In genomic region chr8:35250641-35251040, GRCm38 (mm10) we compare ENCODE assay signal across 21 mouse cellular contexts.
DNase-seq lines count a peak whose midpoint lies in the region; ATAC-seq and TF ChIP-seq lines count a peak whose summit lies in the region.
"Had no signal": no experiment of that assay in that cellular context is flagged by ENCODE, and none has a peak within 500 bp of the region (broad histone marks: within the 10 kb centered on the region; RNA-seq: fewer than 3 reads in every experiment).

No protein-coding gene starts in this region.

- H3K4me3 ChIP-seq in lung, postnatal 0 days (ENCODE audit: low read depth, low read length): no peak overlapping the region
- no peak overlapping the region for H3K4me3 ChIP-seq in thymus, adult 2 months (ENCODE audit: control insufficient read depth, insufficient read depth, low read length)
- H3K4me3 ChIP-seq: embryonic facial prominence, embryonic 13.5 days; heart, embryonic 15.5 days; hindbrain, embryonic 13.5 days; megakaryocyte, embryonic 14.5 days had no signal

- H3K4me1 ChIP-seq in lung, postnatal 0 days (ENCODE audit: insufficient read depth, low read depth, low read length): no peaks in the 10 kb centered on the region
- H3K4me1 ChIP-seq in thymus, adult 2 months (replicated peaks; ENCODE audit: control insufficient read depth, insufficient read depth, low read length): peaks cover 21% of the 10 kb centered on the region
- H3K4me1 ChIP-seq: heart, embryonic 15.5 days; hindbrain, embryonic 13.5 days had no signal

- H3K4me2 ChIP-seq in lung, postnatal 0 days (replicated peaks; ENCODE audit: low read depth, low read length): no peak overlapping the region
- H3K4me2 ChIP-seq: embryonic facial prominence, embryonic 13.5 days; heart, embryonic 15.5 days; hindbrain, embryonic 13.5 days had no signal

- TF ChIP-seq POLR2A in thymus, adult 2 months (IDR thresholded peaks at IDR 0.05; ENCODE audit: control insufficient read depth, extremely low read depth, insufficient read depth, low read length, poor library complexity): no peak

- H3K9ac ChIP-seq in lung, postnatal 0 days (replicated peaks; ENCODE audit: low read depth): no peak overlapping the region
- H3K9ac ChIP-seq: embryonic facial prominence, embryonic 13.5 days; heart, embryonic 15.5 days; hindbrain, embryonic 13.5 days had no signal

- no peak for ATAC-seq in lung, postnatal 0 days
- peak; percentile 81 to 82 for ATAC-seq in hematopoietic stem cell, adult 5-6 weeks (replicated peaks in 1 of 2; ENCODE audit: insufficient read depth in 1 of 2, low FRiP score in 2 of 2, low TSS enrichment in 1 of 2, low read depth in 1 of 2, poor library complexity in 2 of 2, severe bottlenecking in 2 of 2)
- no peak for ATAC-seq in monocyte, adult 5-6 weeks (replicated peaks; ENCODE audit: insufficient number of reproducible peaks, low FRiP score, low TSS enrichment, poor library complexity, severe bottlenecking)
- ATAC-seq: forebrain, embryonic 14.5 days; inflammation-experienced regulatory T-cells, adult 6 months had no signal

- WGBS in lung, postnatal 0 days: 28% methylated on average over 4 of the region's 4 CpGs
- 5% methylated on average over 4 of the region's 4 CpGs for whole genome bisulfite sequencing in thymus, adult 2 months

- peak; percentile 25 for DNase-seq in lung, postnatal 0 days (ENCODE audit: low spot score)
- DNase-seq in lung, postnatal 36 days: no peak
- DNase-seq in thymus, adult 2 months: peak; percentile 78
- DNase-seq in spleen, adult 18-20 months: no peak
- no peak for DNase-seq in layer of hippocampus, adult 8-10 months (ENCODE audit: low spot score in 2 of 2)
- DNase-seq: adrenal gland, postnatal 25 days; cerebellum, adult 18-20 months; gastrocnemius, postnatal 10 days; kidney, adult 2 months; kidney, postnatal 14 days; left cerebral cortex, postnatal 4 days; liver had no signal

- H3K9me3 ChIP-seq in lung, postnatal 0 days (ENCODE audit: low read length): no peaks in the 10 kb centered on the region
- H3K9me3 ChIP-seq: heart, embryonic 15.5 days had no signal

- H3K27ac ChIP-seq in lung, postnatal 0 days (ENCODE audit: low read length): no peak overlapping the region
- peak overlapping the region; percentile 93 for H3K27ac ChIP-seq in thymus, adult 2 months (ENCODE audit: control insufficient read depth, insufficient read depth, low read length)
- H3K27ac ChIP-seq: embryonic facial prominence, embryonic 13.5 days; heart, embryonic 15.5 days; hindbrain, embryonic 13.5 days had no signal

- no peaks in the 10 kb centered on the region for H3K27me3 ChIP-seq in lung, postnatal 0 days (replicated peaks; ENCODE audit: insufficient read depth, low read length)
- no peaks in the 10 kb centered on the region for H3K27me3 ChIP-seq in thymus, adult 2 months (ENCODE audit: control insufficient read depth, insufficient read depth, low read length)
- H3K27me3 ChIP-seq: embryonic facial prominence, embryonic 13.5 days; heart, embryonic 15.5 days; hindbrain, embryonic 13.5 days had no signal

- TF ChIP-seq CTCF in lung, postnatal 0 days (IDR thresholded peaks at IDR 0.05): no peak
- TF ChIP-seq CTCF in thymus, adult 2 months (IDR thresholded peaks at IDR 0.05; ENCODE audit: borderline replicate concordance, control insufficient read depth, extremely low read depth, insufficient read depth, low read length, poor library complexity): no peak

- no peaks in the 10 kb centered on the region for H3K36me3 ChIP-seq in lung, postnatal 0 days (ENCODE audit: insufficient read depth, low read length)
- H3K36me3 ChIP-seq in thymus, adult 2 months (ENCODE audit: control insufficient read depth, insufficient read depth, low read length): no peaks in the 10 kb centered on the region
- H3K36me3 ChIP-seq: embryonic facial prominence, embryonic 13.5 days; G1E; heart, embryonic 15.5 days; hindbrain, embryonic 13.5 days had no signal

- no peak for TF ChIP-seq EP300 in lung, postnatal 0 days (IDR thresholded peaks at IDR 0.05)

Comparison
In these comparisons a context has a peak if more than half of its experiments do, and no peak if none do; other contexts are left out.
1. DNase-seq: peak in lung, postnatal 0 days (single experiment) and thymus, adult 2 months (single experiment); none in lung, postnatal 36 days (single experiment), spleen, adult 18-20 months (0 of 2) and layer of hippocampus, adult 8-10 months (0 of 2).
2. ATAC-seq: peak in hematopoietic stem cell, adult 5-6 weeks (2 of 2); none in lung, postnatal 0 days (single experiment) and monocyte, adult 5-6 weeks (single experiment).